In the genomic region with DNA sequence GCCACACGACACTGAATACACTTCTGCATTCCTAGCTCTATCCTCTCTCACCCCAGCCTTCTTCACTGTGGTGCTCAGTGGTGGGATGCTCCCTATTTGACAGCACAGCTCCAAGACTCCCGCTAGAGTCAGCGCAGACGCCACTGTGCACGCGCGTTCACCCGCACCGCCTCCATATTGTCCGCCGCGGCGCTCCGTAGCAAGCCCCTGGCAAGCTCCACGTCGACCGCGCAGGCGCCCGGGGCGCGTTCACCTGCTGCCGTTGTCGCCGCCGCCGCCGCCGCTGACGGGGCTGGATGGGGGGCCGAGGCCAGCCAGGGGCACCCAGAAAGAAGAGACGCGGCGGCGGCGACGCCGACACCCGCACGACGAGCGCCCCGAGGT, we compare ENCODE assay signal across 8 mouse cellular contexts. TPM values are rescaled to one million over a fixed set of nuclear protein-coding genes. Genes with fewer than 3 reads are reported as not detected.
DNase-seq lines count a peak whose midpoint lies in the region; ATAC-seq and TF ChIP-seq lines count a peak whose summit lies in the region.

A gene (plus strand): TSS at position 248 of the 384 bp plus-strand sequence.

- H3K36me3 ChIP-seq in embryonic facial prominence, embryonic 12.5 days: no peaks in the 10 kb centered on the region
- peaks cover 5% of the 10 kb centered on the region for H3K36me3 ChIP-seq in limb, embryonic 10.5 days
- no peaks in the 10 kb centered on the region for H3K36me3 ChIP-seq in midbrain, embryonic 12.5 days
- peaks cover 5% of the 10 kb centered on the region; the same call in 1 of the 2 replicates for H3K36me3 ChIP-seq in small intestine, adult 2 months (ENCODE audit: control insufficient read depth, insufficient read depth, low read length)

- H3K9ac ChIP-seq in embryonic facial prominence, embryonic 12.5 days: peak within 1 kb of the TSS; percentile 89
- peak within 1 kb of the TSS; percentile 94 for H3K9ac ChIP-seq in midbrain, embryonic 12.5 days (replicated peaks)

- peak; percentile 90 for ATAC-seq in embryonic facial prominence, embryonic 12.5 days (ENCODE audit: insufficient number of reproducible peaks, insufficient read depth, low FRiP score, low TSS enrichment)
- peak; percentile 94 for ATAC-seq in midbrain, embryonic 12.5 days (ENCODE audit: low FRiP score, low read depth)

- no peaks in the 10 kb centered on the region for H3K9me3 ChIP-seq in embryonic facial prominence, embryonic 12.5 days
- no peaks in the 10 kb centered on the region for H3K9me3 ChIP-seq in limb, embryonic 10.5 days (replicated peaks)
- no peaks in the 10 kb centered on the region for H3K9me3 ChIP-seq in midbrain, embryonic 12.5 days

- DNase-seq in 3134 (ENCODE audit: extremely low read depth, insufficient read length, low spot score): peak; percentile 82
- peak; percentile 95 to 96 for DNase-seq in adrenal gland, postnatal 36 days
- DNase-seq in heart, adult 11 months: peak; percentile 99
- peak; percentile 93 for DNase-seq in kidney, adult 18-20 months
- peak; percentile 92 for DNase-seq in limb, embryonic 10.5 days (ENCODE audit: low spot score)

- peak within 1 kb of the TSS; percentile 82 for H3K4me2 ChIP-seq in embryonic facial prominence, embryonic 12.5 days (replicated peaks)
- peak within 1 kb of the TSS; percentile 84 for H3K4me2 ChIP-seq in midbrain, embryonic 12.5 days (replicated peaks)

- H3K4me3 ChIP-seq in embryonic facial prominence, embryonic 12.5 days: peak within 1 kb of the TSS; percentile 96
- H3K4me3 ChIP-seq in limb, embryonic 10.5 days: peak within 1 kb of the TSS; percentile 97
- peak within 1 kb of the TSS; percentile 96 for H3K4me3 ChIP-seq in midbrain, embryonic 12.5 days
- H3K4me3 ChIP-seq in small intestine, adult 2 months (ENCODE audit: low read depth, low read length): peak within 1 kb of the TSS; percentile 89

- peak; percentile 36; the same call in 1 of the 2 replicates for TF ChIP-seq POLR2A in small intestine, adult 2 months (IDR thresholded peaks at IDR 0.05; ENCODE audit: low read depth, low read length)

- peak within 1 kb of the TSS; percentile 46 for H3K27ac ChIP-seq in embryonic facial prominence, embryonic 12.5 days
- peak within 1 kb of the TSS; percentile 93 for H3K27ac ChIP-seq in limb, embryonic 10.5 days
- H3K27ac ChIP-seq in midbrain, embryonic 12.5 days (replicated peaks): peak within 1 kb of the TSS; percentile 73
- peak within 1 kb of the TSS; percentile 57 for H3K27ac ChIP-seq in small intestine, adult 2 months (ENCODE audit: insufficient read depth, low read depth, low read length)

- no peaks in the 10 kb centered on the region for H3K27me3 ChIP-seq in embryonic facial prominence, embryonic 12.5 days
- no peaks in the 10 kb centered on the region for H3K27me3 ChIP-seq in limb, embryonic 10.5 days (ENCODE audit: low read depth, poor library complexity, severe bottlenecking)
- H3K27me3 ChIP-seq in midbrain, embryonic 12.5 days: no peaks in the 10 kb centered on the region
- no peaks in the 10 kb centered on the region for H3K27me3 ChIP-seq in small intestine, adult 2 months (ENCODE audit: control insufficient read depth, insufficient read depth, low read length)

- no peak for TF ChIP-seq CTCF in small intestine, adult 2 months (IDR thresholded peaks at IDR 0.05; ENCODE audit: extremely low read depth, insufficient read length, insufficient replicate concordance, low read depth, low read length)

- peaks cover 16% of the 10 kb centered on the region for H3K4me1 ChIP-seq in embryonic facial prominence, embryonic 12.5 days
- H3K4me1 ChIP-seq in limb, embryonic 10.5 days: peaks cover 32% of the 10 kb centered on the region
- H3K4me1 ChIP-seq in midbrain, embryonic 12.5 days: peaks cover 23% of the 10 kb centered on the region
- H3K4me1 ChIP-seq in small intestine, adult 2 months (ENCODE audit: control insufficient read depth, insufficient read depth, insufficient read length, low read length): peaks cover 16% of the 10 kb centered on the region; the same call in 1 of the 2 replicates

- under 1% methylated on average over 43 of the region's 43 CpGs for WGBS in embryonic facial prominence, embryonic 12.5 days
- under 1% methylated on average over 43 of the region's 43 CpGs for WGBS in limb, embryonic 10.5 days
- WGBS in midbrain, embryonic 12.5 days: under 1% methylated on average over 39 of the region's 43 CpGs
- WGBS in small intestine, adult 2 months: under 1% methylated on average over 42 of the region's 43 CpGs

RNA-seq across cellular contexts. Expression of the gene that starts here (rescaled TPM):
- 100 to 1,000 TPM; 110 to 143 TPM for total RNA-seq in adrenal gland, postnatal 36 days (2021)
- polyA plus RNA-seq in embryonic facial prominence, embryonic 12.5 days (2016; fragmentation: Nextera tagmentation; extraction: Ambion mirVana): 62.3 and 68.6 TPM in 2 replicates
- polyA plus RNA-seq in limb, embryonic 10.5 days (2016; fragmentation: Nextera tagmentation; extraction: Ambion mirVana): 36.8 and 49.6 TPM in 2 replicates
- 69.3 and 70.9 TPM in 2 replicates for polyA plus RNA-seq in midbrain, embryonic 12.5 days (2016; fragmentation: Nextera tagmentation; extraction: Ambion mirVana)
- 9.8 and 17.8 TPM in 2 replicates for polyA plus RNA-seq in small intestine, adult 2 months (2012; rRNA removed)

Comparison
In these comparisons a context has a peak if more than half of its experiments do, and no peak if none do; other contexts are left out.
1. Peak in every context shown above with its lines: DNase-seq, ATAC-seq, H3K4me3 ChIP-seq and H3K27ac ChIP-seq.